Mouse (Mus musculus): ENCODE data around the gene St8sia4.

The St8sia4 gene

DNA sequence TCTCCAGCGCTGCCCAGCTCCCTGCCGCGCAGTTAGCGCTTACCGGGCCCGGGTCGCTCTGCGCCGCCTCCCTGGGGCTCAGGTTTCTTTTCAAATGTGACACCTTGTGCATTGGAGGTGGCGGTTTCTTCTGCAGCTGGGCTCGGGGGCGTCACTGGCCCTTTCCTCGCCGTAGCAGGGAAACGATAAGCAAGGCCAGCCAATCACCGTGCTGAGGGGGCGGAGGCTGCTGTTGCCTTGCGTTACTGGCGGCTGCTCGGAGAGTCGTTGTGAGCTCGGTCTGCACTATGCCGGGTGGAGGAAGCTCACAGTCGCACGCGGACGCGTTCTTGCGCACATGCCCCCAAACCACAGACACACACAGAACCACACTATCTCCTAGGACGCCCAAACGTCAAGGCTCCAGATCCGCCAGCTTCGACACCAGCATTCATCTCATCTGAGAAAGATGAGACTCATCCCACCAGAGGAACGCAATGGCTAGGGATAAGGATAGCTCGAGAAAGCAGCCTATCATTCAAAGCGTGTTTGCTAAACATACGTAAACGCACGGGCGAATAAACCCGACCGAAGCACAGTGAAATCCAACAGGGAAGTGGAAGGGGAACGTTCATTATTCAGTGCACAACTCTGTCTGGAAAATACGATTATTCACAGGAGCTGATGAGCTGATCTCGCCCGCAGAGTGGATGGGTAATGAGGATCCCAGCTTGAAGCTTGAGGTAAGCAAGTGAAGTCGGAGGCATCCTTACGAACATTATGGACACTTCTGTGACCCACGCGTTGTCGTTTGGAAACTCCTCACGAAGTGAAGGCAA lies at the start of gene St8sia4:
TSS of gene St8sia4 (minus strand) at position 137 of the 818 bp plus-strand sequence.
- peak; percentile 86 to 88 for DNase-seq (ENCODE audit: low spot score in 2 of 2)

DNA sequence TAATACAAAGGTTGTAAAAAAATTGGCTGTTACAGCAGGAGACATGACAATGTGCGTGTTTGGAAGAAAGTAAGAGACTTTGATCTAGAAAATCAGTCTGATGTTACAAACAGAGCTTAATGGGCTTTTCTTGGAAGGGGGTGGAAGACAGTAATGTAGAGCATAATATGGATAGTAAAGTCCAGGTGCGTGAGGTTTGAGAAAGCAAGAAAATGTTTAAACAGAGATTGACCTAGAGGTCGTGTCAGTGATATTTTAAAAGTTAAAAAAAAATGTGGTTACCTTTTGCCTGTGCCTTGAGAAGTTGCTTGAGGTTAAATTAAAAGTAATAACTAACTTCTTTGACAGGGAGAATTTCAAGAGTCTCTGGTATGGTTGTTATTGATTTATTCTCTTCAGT lies 41.8 kb upstream of the St8sia4 start:
- no peak for DNase-seq (ENCODE audit: low spot score in 2 of 2)

DNA sequence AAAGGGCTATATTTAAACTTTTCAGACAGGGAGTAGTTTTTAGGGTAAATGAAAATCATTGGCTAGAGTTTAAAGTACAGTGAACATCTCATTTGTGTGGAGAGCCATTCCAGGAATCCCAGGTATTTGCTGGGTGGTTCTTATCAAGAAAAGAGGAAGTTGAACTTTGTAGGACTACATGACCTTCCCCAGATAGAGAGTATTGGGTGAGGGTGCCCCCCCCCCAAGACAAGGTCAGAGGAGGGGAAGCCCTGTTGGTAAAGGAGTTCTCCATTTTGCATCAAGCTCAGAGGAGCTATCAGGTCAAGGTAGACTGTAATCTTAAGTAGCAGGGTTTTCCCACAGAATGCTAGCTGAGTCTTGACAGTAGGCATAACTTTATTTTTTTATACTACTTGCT lies 32.5 kb upstream of the St8sia4 start:
- no peak for DNase-seq (ENCODE audit: low spot score in 2 of 2)

DNA sequence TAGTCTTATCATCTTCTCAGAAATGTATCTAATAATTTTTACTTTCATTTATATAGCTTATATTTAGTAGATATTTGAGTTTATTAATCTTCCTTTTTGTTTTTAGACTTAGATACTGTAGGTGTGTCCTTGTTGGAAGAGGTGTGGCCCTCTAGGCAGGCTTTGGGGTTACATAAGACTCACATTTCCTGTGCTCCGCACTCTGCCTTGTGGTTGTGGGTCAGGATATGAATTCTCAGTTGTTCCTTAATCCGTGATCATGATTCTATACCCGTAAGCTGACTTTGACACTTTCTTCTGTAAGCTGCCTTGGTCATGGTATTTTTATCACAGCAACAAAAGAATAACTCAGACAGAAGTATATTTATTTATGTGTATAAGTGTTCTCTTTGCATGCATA lies 6.7 kb upstream of the St8sia4 start:
- no peak for DNase-seq (ENCODE audit: low spot score in 2 of 2)

DNA sequence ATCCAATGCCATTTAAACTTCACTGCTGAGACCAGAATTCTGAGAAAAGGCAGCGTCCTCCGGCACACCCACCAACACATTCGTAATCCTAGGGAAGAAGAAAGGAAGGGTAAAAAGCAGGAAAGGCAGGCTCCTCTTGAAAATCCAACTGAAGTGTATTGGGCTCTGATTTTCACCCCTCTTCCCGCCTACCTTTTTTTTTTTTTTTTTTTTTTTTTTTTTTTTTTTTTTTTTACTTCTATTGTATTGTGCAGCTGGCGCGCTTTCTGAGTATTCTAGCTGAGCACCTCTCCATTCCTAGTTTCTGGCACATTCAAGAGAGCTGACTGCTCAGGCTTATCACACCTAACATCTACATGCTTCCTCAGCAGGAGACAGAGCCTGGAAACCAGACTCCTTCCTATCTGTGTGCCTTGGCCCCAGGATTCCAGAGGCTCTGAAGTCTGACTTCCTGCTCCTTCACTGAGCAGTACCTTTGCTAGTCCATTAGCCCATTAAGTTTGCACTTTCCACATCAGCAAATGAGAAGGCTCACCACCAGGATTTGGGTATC lies 958 bp upstream of the St8sia4 start:
- no peak for DNase-seq (ENCODE audit: low spot score in 2 of 2)

DNA sequence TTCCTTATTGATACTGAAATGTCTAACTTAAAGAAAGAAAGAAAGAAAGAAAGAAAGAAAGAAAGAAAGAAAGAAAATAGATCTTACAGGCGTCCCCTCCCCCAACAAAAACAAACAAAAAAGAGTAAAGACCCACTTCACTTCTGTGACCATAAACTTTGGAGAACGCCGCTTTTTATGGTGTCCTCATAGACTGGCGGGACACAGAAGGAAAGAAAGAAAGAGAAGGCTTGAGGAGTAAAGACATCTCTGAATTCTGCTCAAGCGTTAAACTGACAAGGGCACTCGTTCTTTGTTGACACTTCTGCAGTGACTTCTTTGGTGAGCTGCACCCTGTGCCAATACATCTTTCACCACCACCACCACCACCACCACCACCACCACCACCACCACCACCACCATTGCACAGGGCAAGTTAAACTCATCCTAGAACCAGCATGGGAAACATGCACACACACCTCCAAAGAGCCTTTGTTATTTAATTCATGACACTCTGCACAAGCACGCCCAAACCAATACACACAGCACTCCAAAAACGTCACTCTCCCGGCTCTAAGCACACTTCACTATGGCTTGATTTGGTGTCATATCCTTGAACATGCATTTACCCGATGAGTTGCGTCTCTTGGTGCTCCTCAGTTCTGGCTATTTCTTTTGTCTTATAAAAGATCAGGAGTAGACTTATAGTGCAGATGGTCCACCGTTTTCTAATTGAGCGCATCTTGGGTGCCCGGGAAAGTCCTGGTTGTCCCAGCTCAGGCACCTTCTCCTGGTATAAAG lies 640 bp downstream of the St8sia4 start:
- no peak for DNase-seq (ENCODE audit: low spot score in 2 of 2)

DNA sequence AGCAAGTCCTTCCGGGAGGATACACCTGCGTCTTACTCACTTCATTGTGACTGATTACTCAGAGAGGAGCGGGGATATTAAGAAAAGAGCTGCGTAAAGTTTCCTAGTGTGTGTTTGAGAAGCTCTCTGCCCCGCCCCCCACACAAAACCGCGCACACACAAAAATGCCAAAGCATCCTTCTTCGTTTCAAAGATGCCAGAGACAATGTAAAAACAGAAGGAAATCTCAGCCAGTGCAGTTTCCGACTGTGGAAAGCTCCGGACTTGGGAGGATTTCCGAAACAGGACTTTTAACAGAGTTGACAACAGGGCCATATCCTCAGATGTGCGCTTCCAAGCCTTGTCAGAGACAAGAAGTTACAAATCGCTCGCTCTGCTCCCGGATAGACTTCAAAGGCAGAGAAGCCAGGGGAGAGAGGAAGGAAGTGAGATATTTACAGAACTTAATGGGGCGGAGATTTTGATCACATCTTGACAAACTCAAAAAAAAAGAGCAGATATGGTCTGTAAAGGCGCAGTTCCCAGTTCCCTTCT lies 1.4 kb downstream of the St8sia4 start:
- DNase-seq (ENCODE audit: low spot score in 2 of 2) = peak in 1 of 2 experiments; percentile 2

DNA sequence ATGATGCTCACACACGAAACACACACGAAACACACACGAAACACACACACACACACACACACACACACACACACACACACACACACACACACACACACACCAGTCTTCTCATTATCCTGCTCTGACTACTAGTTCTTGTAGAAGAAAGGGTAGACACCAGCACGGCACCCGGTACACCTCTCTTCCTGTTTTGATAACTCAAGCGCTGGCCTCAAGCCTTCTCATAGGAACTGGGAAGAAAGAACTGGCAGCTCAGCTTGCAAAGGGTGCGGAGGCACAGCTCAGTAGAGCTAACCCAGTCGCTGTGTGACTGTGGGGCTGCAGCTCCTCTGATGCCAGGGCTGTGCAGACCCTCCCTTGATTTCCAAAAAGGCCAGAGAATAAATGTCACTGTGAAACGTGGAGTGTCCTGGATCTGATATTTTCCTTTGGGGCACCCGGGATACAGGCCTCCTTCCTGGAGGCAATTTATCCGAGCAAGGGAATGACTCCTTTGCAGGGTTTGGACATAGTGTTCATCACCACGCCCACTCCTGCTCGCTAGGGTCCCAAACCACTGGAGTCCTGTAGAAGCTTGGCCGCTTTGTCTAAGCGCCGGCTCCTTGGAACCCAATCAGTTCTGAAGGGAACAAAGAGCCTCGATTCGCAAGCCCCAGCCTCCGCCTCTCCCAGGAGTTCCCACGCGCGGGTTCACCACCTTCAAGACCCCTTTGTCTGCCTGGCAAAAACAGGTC lies 2.2 kb downstream of the St8sia4 start:
- DNase-seq (ENCODE audit: low spot score in 2 of 2) = peak; percentile 3 to 16

DNA sequence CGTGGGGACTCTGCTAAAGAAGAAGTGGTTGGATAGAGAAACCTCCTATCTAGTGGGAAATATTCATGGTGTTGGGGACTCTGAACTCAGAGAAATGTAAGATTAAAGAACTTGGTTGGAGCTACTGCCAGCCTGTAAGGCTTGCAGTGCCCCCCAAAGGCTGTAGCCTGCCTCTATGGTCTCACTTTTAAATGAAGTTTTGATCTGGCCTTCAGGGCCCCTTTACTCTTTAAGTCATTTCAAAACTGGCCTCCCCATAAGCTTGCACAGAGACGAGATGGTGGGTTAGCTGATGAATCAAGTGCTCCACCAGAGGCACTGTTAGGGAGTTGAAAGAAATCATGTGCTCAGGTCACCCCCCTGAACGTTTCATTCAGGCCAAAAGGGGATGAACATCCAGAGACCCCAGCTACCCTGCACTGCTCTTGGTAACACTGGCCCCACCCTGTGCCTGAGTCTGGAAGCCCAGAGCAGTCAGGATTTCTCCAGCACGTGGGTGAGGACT lies 3.0 kb downstream of the St8sia4 start:
- DNase-seq (ENCODE audit: low spot score in 2 of 2) = no peak

DNA sequence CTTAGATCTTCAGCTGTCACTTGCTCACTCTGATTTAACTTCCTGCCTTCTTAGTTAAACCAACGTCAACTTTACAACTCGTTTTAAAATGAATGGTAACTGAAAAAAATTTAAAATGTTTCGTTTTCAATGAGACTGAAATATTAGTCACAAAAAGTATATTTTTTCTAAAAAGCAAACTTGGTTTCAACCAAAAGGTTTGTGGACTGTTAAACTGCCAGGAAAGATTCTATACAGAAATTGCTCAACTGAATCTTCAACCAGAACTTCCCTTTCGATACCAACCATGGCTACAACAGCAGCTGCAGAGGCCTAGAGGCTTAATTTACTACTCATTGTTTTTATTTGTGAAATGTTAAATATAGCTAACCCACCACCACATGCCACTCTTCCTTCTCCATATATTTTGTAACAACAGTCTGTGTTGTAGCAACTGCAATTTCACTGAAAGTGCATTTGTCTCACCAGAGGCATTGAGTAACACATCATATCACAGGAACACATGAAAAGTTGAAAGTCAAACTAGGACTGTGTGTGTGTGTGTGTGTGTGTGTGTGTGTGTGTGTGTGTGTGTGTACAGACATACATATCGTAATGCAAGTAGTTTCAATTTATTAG lies 10.2 kb downstream of the St8sia4 start:
- no peak for DNase-seq (ENCODE audit: low spot score in 2 of 2)

DNA sequence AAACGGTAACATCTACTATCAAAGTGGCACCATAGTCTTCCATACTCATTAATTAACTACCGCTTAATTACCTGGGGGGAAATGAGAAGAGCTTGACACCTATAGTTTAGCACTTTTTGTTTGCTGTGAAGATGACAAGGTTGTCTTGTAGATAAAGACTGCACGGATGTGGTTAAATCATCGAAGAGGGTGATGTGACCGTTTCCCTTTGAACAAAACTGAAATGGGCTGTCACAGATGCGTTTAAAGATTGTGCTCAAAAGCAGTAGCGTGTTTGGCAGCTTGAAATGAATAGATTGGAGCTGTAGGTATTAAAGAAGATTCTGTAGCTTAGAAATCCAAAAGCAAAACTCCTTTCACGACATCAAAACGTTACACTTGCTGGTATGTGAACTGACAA lies 11.8 kb downstream of the St8sia4 start:
- no peak for DNase-seq (ENCODE audit: low spot score in 2 of 2)

DNA sequence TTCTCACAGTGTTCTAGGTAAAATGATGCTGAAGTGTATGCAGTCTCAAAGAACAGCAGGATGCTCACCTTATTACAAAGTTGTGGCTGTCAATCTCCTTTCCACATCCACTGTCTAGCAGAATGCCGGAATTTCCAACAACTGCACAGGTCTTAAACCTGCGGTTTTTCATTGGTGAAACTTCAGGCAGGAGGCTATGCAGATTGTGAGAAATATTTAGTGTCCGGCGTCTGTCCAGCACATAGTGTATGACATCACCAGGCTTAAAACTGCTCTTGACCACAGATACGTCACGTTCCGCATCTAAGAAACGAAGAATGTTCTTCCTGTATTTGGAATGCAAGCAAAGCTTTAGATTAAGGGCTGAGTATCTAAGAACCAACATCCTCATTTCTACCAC lies 13.9 kb downstream of the St8sia4 start:
- DNase-seq (ENCODE audit: low spot score in 2 of 2) = no peak

DNA sequence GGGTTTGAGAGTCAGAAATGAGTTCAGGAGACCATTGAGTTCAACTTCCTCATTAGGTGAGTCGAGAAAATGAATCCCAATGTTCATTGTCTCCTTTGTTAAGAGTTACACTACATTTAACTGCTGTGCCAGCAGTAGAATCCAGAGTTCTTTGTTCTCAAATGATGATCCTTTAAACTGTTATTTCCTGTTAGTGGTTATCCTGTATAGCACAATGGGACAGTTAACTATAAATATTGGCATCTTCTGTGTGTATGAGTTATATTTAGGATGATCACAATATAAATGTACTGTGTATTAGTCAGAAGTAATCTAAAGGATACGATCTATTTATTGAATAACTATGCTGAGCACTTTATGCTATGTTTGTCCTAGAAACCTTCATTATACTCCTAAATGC lies 23.1 kb downstream of the St8sia4 start:
- no peak for DNase-seq (ENCODE audit: low spot score in 2 of 2)

DNA sequence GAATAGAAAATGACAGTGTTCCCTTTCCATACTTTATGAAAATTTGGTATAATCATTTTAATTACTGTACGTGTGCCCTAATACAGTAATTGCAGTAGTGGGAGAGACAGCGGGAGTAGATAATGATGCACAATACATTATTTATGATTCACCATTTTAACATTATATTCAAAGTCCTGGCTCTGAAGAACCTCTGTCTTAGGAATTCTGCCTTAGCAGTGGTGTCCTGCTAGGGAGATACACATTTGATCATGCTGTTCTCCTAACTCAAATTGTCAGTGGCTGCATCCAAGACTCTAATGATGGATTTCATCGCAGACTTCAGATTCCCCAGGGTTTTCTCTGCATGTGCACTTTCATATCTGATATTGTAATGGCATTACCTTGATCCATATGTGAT lies 28.4 kb downstream of the St8sia4 start:
- DNase-seq (ENCODE audit: low spot score in 2 of 2) = no peak

DNA sequence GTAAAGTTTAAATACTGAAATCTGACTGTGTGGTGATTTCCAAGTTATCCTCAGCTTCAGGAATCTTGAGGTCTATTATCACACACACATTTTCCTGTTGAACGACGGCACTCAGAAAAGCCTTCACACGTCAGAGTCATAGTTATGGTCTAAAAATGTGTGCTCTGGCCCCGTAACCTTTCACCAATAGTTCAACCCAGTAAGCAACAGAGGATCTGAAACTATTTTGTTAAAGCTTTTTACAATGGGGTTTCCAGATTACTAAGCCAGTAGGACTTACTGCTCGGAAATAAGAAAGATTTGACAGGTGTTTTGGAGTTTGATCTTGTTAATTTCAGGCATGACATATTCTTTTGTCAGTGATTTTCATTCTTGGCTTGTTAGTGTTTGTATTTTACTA lies 43.0 kb downstream of the St8sia4 start:
- DNase-seq (ENCODE audit: low spot score in 2 of 2) = no peak

DNA sequence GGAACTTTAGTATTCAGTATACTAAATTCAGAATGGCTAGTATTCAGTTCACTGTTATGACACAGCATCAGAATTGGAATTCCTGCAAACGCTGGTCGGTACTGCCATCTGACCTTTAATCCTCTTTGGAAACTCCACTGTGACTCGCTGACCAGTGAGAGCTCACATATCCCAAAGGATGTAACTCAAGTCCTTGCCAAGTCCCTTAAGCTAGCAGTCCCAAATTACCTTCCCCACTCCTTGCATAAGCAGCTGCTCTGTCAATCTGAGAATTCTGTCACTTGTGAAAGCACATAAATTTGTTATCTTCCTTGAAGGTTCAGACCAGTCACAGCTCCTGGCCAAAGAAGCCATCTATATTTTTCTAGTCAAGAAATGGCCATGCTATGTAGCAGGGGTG lies 48.7 kb downstream of the St8sia4 start:
- DNase-seq (ENCODE audit: low spot score in 2 of 2) = no peak

DNA sequence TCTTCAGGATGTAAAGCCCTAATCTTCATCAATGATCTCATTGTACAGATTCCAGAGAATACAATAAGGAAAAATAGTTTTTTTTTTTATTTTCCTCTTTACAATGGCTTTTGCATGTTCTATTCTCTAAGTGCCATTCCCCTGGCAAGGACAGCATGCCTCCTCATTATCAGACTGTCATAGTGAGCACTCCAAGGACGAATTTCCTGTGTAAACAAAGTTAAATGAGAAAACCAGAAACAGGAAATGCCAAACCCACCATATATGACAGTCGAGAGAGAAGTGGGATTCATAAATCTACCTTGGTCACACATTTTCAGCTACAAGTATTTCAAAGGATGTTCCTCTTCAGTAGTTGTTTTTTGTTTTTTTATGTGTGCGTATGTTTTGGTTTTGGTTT lies 49.2 kb downstream of the St8sia4 start:
- no peak for DNase-seq (ENCODE audit: low spot score in 2 of 2)

DNA sequence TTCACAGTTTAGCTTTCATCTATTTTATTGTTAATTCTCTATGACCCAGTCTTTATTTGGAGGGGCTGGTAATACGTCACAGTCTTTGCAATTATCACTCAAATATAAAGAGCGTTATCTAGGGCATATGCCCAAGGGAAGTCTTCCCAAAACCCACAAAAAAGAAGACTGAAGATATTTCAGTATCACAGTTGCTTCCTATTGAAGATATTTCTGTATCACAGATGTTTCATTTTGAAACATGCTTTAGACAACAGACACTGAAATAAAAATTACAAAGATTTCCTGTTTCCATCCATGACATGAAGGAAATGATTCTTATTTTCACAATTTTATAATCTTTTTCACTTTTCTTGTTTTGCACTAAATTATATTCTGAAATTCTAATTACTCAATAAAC lies 57.4 kb downstream of the St8sia4 start:
- no peak for DNase-seq (ENCODE audit: low spot score in 2 of 2)

DNA sequence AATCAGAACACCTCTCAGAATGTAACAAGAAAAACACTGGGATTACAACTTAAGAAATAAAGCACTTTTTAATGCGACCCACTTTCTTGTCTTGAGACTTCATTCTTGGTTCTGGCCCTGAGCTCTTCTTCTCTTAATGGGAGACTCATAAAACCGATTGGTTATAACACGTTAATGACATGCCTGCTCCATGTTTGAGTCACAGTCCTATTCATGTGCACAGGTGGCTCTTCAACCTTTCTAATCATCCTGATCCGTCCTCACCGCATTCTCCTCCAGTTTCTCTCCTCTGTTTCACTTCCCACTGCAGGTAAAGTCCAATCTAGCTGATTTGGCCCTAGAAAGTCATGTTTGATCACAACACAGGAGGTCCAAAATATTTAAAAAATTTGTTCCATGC lies 58.3 kb downstream of the St8sia4 start:
- DNase-seq (ENCODE audit: low spot score in 2 of 2) = no peak

DNA sequence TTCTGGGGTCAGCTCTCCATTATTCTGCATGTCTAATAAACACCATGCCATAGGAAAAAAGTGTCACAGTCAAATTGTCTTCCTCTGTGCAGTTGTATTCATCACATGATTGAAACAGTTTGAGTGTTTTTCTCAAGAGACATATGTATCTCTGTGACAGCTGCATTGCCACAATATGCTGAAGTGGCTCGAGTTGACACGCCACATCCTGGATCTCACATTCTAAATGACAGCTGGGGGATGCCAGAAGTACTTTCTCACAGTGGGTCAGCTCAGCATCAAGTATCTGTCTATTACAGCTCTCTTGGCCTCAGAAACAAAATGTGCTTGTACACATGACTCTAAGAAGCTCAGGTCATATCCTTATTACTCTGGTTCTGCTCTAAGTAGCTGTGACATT lies 61.9 kb downstream of the St8sia4 start:
- no peak for DNase-seq (ENCODE audit: low spot score in 2 of 2)

DNA sequence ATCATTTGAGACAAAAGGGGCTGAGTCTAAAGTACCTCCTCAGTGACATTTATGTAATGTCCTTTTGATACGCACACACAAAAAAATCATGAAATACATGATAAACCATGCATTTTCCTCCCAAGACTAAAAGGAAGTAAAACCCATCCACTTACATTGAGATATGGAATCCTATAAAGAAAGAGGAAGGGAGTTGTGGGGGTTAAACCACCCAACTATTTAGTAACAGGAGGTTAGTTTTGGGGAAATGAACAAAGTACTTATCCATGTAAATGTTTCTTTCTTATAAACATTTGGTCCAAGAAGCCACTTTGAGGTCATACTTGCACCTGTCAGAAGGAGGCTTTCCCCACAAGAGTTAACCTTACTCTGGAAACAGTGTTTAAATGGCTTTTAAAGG lies 69.3 kb downstream of the St8sia4 start:
- DNase-seq (ENCODE audit: low spot score in 2 of 2) = no peak

All from right cerebral cortex, postnatal 36 days (tissue).